21 mouse cellular contexts compared by ENCODE assay signal in the genomic region with DNA sequence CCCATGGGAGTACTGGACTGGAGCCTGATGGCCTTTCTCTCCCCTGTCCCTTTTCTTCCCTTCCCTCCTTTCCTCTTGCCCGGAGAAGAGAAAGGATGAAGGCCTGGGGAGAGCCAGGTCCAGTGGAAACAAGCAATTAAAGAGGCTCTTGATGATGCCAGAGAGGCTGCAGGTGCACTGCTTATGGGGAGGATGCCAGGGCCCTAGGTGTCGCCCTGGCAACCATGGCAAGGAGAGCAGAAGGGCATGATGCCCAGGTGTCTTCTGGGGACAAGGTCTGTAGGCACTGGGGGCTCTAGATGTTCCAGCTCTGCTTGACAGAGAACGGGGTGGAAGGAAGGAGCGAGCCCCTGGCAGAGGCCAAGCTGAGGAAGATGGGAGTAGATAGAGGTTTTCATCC. TPM values are rescaled to one million over a fixed set of nuclear protein-coding genes. Genes with fewer than 3 reads are reported as not detected.
A peak's percentile ranks its signal among the peaks of the same experiment; 100 is the strongest.
DNase-seq lines count a peak whose midpoint lies in the region; ATAC-seq and TF ChIP-seq lines count a peak whose summit lies in the region.
"Had no signal": no experiment of that assay in that cellular context is flagged by ENCODE, and none has a peak within 500 bp of the region (broad histone marks: within the 10 kb centered on the region; RNA-seq: fewer than 3 reads in every experiment).

No protein-coding gene starts in this region.

- no peaks in the 10 kb centered on the region for H3K36me3 ChIP-seq in midbrain, embryonic 11.5 days (ENCODE audit: control insufficient read depth, insufficient read depth, low read length)
- H3K36me3 ChIP-seq in midbrain, embryonic 10.5 days = no peaks in the 10 kb centered on the region
- no peaks in the 10 kb centered on the region for H3K36me3 ChIP-seq in kidney, adult 2 months (ENCODE audit: control insufficient read depth, insufficient read depth, low read length)
- H3K36me3 ChIP-seq: embryonic facial prominence, embryonic 12.5 days; heart, embryonic 10.5 days; hindbrain, embryonic 12.5 days had no signal

- ATAC-seq in midbrain, embryonic 11.5 days (ENCODE audit: low FRiP score) = no peak
- ATAC-seq: forebrain, embryonic 15.5 days; hindbrain, embryonic 16.5 days; inflammation-experienced regulatory T-cells, adult 6 months had no signal

- WGBS in midbrain, embryonic 11.5 days = 84% methylated on average over 4 of the region's 4 CpGs
- WGBS in midbrain, embryonic 10.5 days = 80% methylated on average over 4 of the region's 4 CpGs
- 90% methylated on average over 4 of the region's 4 CpGs for WGBS in kidney, adult 2 months

- TF ChIP-seq POLR2A in kidney, adult 2 months (IDR thresholded peaks at IDR 0.05; ENCODE audit: low read depth, low read length) = no peak

- DNase-seq in midbrain, embryonic 11.5 days (ENCODE audit: low spot score, missing footprints) = peak; percentile 8
- DNase-seq in midbrain, embryonic 10.5 days (ENCODE audit: low spot score) = no peak
- peak; percentile 74 for DNase-seq in cerebellum, adult 18-20 months
- DNase-seq in cerebellum, adult 9-11 months = peak; percentile 86
- DNase-seq in cerebellum, postnatal 36 days = peak; percentile 67 to 68
- DNase-seq in retina, postnatal 1 day = no peak
- no peak for DNase-seq in frontal cortex, postnatal 10 days (ENCODE audit: low spot score in 2 of 2)
- DNase-seq in kidney, adult 2 months = no peak
- DNase-seq: adrenal gland, adult 2 months; adrenal gland, postnatal 25 days; embryo, embryonic 11 days; gastrocnemius, postnatal 10 days; heart, adult 18-20 months; heart, postnatal 10 days; heart, postnatal 4 days had no signal

- no peak overlapping the region for H3K4me3 ChIP-seq in midbrain, embryonic 11.5 days (ENCODE audit: low read depth, low read length)
- no peak overlapping the region for H3K4me3 ChIP-seq in midbrain, embryonic 10.5 days
- H3K4me3 ChIP-seq in kidney, adult 2 months (ENCODE audit: insufficient read depth, low read depth, low read length) = no peak overlapping the region
- H3K4me3 ChIP-seq: embryonic facial prominence, embryonic 12.5 days; forebrain, embryonic 15.5 days; heart, embryonic 10.5 days; hindbrain, embryonic 12.5 days had no signal

- H3K4me1 ChIP-seq in midbrain, embryonic 11.5 days (ENCODE audit: control insufficient read depth, insufficient read depth, low read length) = no peaks in the 10 kb centered on the region
- H3K4me1 ChIP-seq in midbrain, embryonic 10.5 days = peaks cover 3% of the 10 kb centered on the region; the same call in 1 of the 2 replicates
- no peaks in the 10 kb centered on the region for H3K4me1 ChIP-seq in kidney, adult 2 months (ENCODE audit: control insufficient read depth, insufficient read depth, low read length)
- H3K4me1 ChIP-seq: embryonic facial prominence, embryonic 12.5 days; heart, embryonic 10.5 days had no signal

- TF ChIP-seq CTCF in kidney, adult 2 months (conservative IDR thresholded peaks at IDR 0.05; ENCODE audit: insufficient read depth, insufficient read length, low read depth, low read length) = no peak

- H3K9me3 ChIP-seq in midbrain, embryonic 11.5 days (ENCODE audit: control insufficient read depth, low read length) = no peaks in the 10 kb centered on the region
- H3K9me3 ChIP-seq in midbrain, embryonic 10.5 days (replicated peaks) = no peaks in the 10 kb centered on the region
- H3K9me3 ChIP-seq: embryonic facial prominence, embryonic 12.5 days; forebrain, embryonic 15.5 days; heart, embryonic 10.5 days; hindbrain, embryonic 12.5 days had no signal

- H3K4me2 ChIP-seq in midbrain, embryonic 11.5 days = no peak overlapping the region
- H3K4me2 ChIP-seq: embryonic facial prominence, embryonic 12.5 days; forebrain, embryonic 15.5 days; hindbrain, embryonic 12.5 days had no signal

- H3K27ac ChIP-seq in midbrain, embryonic 11.5 days (ENCODE audit: low read depth, low read length) = no peak overlapping the region
- H3K27ac ChIP-seq in midbrain, embryonic 10.5 days (replicated peaks) = no peak overlapping the region
- H3K27ac ChIP-seq in kidney, adult 2 months (ENCODE audit: insufficient read depth, low read depth, low read length) = no peak overlapping the region
- H3K27ac ChIP-seq: embryonic facial prominence, embryonic 12.5 days; forebrain, embryonic 15.5 days; heart, embryonic 10.5 days; hindbrain, embryonic 12.5 days had no signal

- no peaks in the 10 kb centered on the region; the same call in 1 of the 2 replicates for H3K27me3 ChIP-seq in midbrain, embryonic 11.5 days (ENCODE audit: control insufficient read depth, insufficient read depth, low read length)
- peaks cover 30% of the 10 kb centered on the region for H3K27me3 ChIP-seq in midbrain, embryonic 10.5 days (ENCODE audit: low read depth, poor library complexity, severe bottlenecking)
- no peaks in the 10 kb centered on the region for H3K27me3 ChIP-seq in kidney, adult 2 months (replicated peaks; ENCODE audit: control insufficient read depth, insufficient read depth, low read length)
- H3K27me3 ChIP-seq: forebrain, embryonic 15.5 days had no signal

- H3K9ac ChIP-seq in midbrain, embryonic 11.5 days (ENCODE audit: low read length) = no peak overlapping the region
- H3K9ac ChIP-seq: embryonic facial prominence, embryonic 12.5 days; forebrain, embryonic 15.5 days; hindbrain, embryonic 12.5 days had no signal

RNA-seq across cellular contexts. Expression of gene Dscaml1, which starts 23.2 kb away (rescaled TPM):
- 0.74 and 0.86 TPM in 2 replicates for polyA plus RNA-seq in midbrain, embryonic 11.5 days (2014; fragmentation: Nextera tagmentation; extraction: Ambion mirVana)
- 0.23 and 0.66 TPM in 2 replicates for polyA plus RNA-seq in midbrain, embryonic 10.5 days (2016; fragmentation: Nextera tagmentation; extraction: Ambion mirVana)
- polyA plus RNA-seq in kidney, adult 2 months (2012; rRNA removed) = 0.43 and 0.80 TPM in 2 replicates
- polyA plus RNA-seq: inflammation-experienced regulatory T-cells, adult 6 months had no signal

RNA-seq across cellular contexts. Expression of gene Fxyd2, which starts 50.2 kb away (rescaled TPM):
- 1.00 and 1.5 TPM in 2 replicates for polyA plus RNA-seq in midbrain, embryonic 11.5 days (2014; fragmentation: Nextera tagmentation; extraction: Ambion mirVana)
- polyA plus RNA-seq in midbrain, embryonic 10.5 days (2016; fragmentation: Nextera tagmentation; extraction: Ambion mirVana) = 0.83 and 1.8 TPM in 2 replicates
- polyA plus RNA-seq in kidney, adult 2 months (2012; rRNA removed) = 8,481 and 8,923 TPM in 2 replicates

Comparison
In these comparisons a context has a peak if more than half of its experiments do, and no peak if none do; other contexts are left out.
1. DNase-seq: peak in midbrain, embryonic 11.5 days (single experiment), cerebellum, adult 18-20 months (2 of 2), cerebellum, adult 9-11 months (single experiment) and cerebellum, postnatal 36 days (2 of 2); none in midbrain, embryonic 10.5 days (single experiment), retina, postnatal 1 day (single experiment), frontal cortex, postnatal 10 days (0 of 2) and kidney, adult 2 months (single experiment).
2. RNA of gene Fxyd2, which starts 50.2 kb away (polyA plus RNA-seq): 8,481 to 8,923 TPM in kidney, adult 2 months; 1.00 to 1.5 TPM in midbrain, embryonic 11.5 days and 0.83 to 1.8 TPM in midbrain, embryonic 10.5 days; every median in the first group is over 1,000 times any median in the second.